ENCODE assay signal across 8 mouse cellular contexts in the genomic region with DNA sequence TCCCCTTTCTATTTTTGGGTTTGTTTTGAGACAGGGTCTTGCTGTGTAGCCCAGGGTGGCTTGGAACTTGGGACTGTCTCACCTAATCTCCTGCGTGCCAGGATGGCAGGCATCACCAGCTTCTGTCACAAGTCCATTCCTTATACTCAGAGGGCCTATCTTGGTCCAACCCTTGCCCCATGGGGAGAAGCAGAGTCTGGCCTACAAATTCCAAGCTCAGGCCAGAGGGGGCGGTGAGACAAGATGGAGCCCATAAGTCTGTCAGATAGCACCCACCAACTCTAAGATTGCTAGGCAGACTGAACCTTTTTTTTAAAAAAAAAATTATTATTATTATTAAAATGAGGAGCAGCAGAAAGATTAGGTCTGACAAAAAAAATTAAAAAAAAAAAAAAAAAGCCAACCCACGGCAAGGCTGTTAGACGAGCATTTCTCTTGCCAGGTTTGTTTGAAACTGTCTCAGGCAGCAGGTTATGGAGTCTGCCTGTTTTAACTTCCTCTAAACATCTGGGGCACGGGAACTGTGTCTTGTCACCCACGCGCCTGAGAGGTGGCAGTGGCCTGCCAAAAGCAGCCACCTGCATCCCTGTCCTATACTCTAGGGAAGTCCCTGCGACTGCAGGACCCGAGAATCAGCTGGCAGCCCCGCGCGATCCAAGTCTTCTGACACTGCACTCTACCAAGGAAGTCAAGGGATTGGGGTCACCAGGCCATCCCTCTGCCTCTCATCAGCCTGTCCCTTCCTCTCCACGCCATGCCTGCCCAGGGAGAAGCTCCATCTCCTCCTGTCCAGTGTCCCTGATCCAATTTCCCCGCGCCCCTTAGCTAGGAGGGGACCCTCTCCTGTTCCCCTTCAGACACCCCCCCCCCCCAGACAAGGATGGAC. TPM values are rescaled to one million over a fixed set of nuclear protein-coding genes. Genes with fewer than 3 reads are reported as not detected.
DNase-seq lines count a peak whose midpoint lies in the region; ATAC-seq and TF ChIP-seq lines count a peak whose summit lies in the region.

No protein-coding gene starts in this region.

- TF ChIP-seq CTCF in forebrain, postnatal 0 days (IDR thresholded peaks at IDR 0.05; ENCODE audit: low read depth): no peak
- no peak for TF ChIP-seq CTCF in intestine, postnatal 0 days (IDR thresholded peaks at IDR 0.05; ENCODE audit: low read depth)

- no peaks in the 10 kb centered on the region for H3K9me3 ChIP-seq in forebrain, postnatal 0 days (ENCODE audit: low read length)
- H3K9me3 ChIP-seq in intestine, postnatal 0 days (ENCODE audit: control insufficient read depth): 0 out of 2 replicates have a peak, but pooled peaks cover 3% of the 10 kb centered on the region
- H3K9me3 ChIP-seq in liver, embryonic 12.5 days (replicated peaks): peaks cover 6% of the 10 kb centered on the region; the same call in 1 of the 2 replicates

- H3K9ac ChIP-seq in forebrain, postnatal 0 days: peak overlapping the region; percentile 76
- peak overlapping the region; percentile 47 for H3K9ac ChIP-seq in intestine, postnatal 0 days (ENCODE audit: low read depth, low read length)
- H3K9ac ChIP-seq in liver, embryonic 12.5 days: peak overlapping the region; percentile 76

- H3K4me1 ChIP-seq in forebrain, postnatal 0 days (ENCODE audit: insufficient read depth): peaks cover 6% of the 10 kb centered on the region
- H3K4me1 ChIP-seq in intestine, postnatal 0 days (replicated peaks; ENCODE audit: control insufficient read depth, insufficient read depth, low read length): 0 out of 2 replicates have a peak, but pooled peaks cover 10% of the 10 kb centered on the region
- H3K4me1 ChIP-seq in liver, embryonic 12.5 days: peaks cover 44% of the 10 kb centered on the region

- no peaks in the 10 kb centered on the region for H3K27me3 ChIP-seq in forebrain, postnatal 0 days (ENCODE audit: insufficient read depth, low read length)
- H3K27me3 ChIP-seq in intestine, postnatal 0 days (replicated peaks; ENCODE audit: control insufficient read depth, insufficient read depth, low read length): no peaks in the 10 kb centered on the region
- no peaks in the 10 kb centered on the region for H3K27me3 ChIP-seq in liver, embryonic 12.5 days (replicated peaks)

- WGBS in forebrain, postnatal 0 days: 10% methylated on average over 15 of the region's 15 CpGs
- WGBS in intestine, postnatal 0 days: 17% methylated on average over 15 of the region's 15 CpGs
- WGBS in liver, embryonic 12.5 days (ENCODE audit: insufficient replicate concordance): 9% methylated on average over 15 of the region's 15 CpGs

- peak overlapping the region; percentile 73 for H3K4me2 ChIP-seq in forebrain, postnatal 0 days (ENCODE audit: low read depth)
- peak overlapping the region; percentile 91 for H3K4me2 ChIP-seq in intestine, postnatal 0 days (replicated peaks; ENCODE audit: low read depth)
- H3K4me2 ChIP-seq in liver, embryonic 12.5 days: peak overlapping the region; percentile 96

- peaks cover 14% of the 10 kb centered on the region for H3K36me3 ChIP-seq in forebrain, postnatal 0 days (ENCODE audit: insufficient read depth)
- no peaks in the 10 kb centered on the region; the same call in 1 of the 2 replicates for H3K36me3 ChIP-seq in intestine, postnatal 0 days (ENCODE audit: control insufficient read depth, insufficient read depth)
- peaks cover 15% of the 10 kb centered on the region for H3K36me3 ChIP-seq in liver, embryonic 12.5 days

- peak; percentile 36 for ATAC-seq in forebrain, postnatal 0 days
- peak; percentile 11 for ATAC-seq in intestine, postnatal 0 days
- ATAC-seq in liver, embryonic 12.5 days: peak; percentile 47

- peak; percentile 38 to 46 for DNase-seq in lung, adult 18-20 months
- no peak for DNase-seq in lung, postnatal 14 days
- DNase-seq in c-Kit-positive CD71-positive TER-119-positive erythroid progenitor cells, embryonic 14.5 days (ENCODE audit: low spot score): peak; percentile 12
- peak; percentile 60 for DNase-seq in forebrain, postnatal 0 days
- DNase-seq in naive thymus-derived CD4-positive, alpha-beta T cell, adult 2 months (ENCODE audit: low read depth): peak; percentile 56
- DNase-seq in thymus, postnatal 0 days (ENCODE audit: low spot score): peak; percentile 77

- H3K27ac ChIP-seq in forebrain, postnatal 0 days (ENCODE audit: low read depth, low read length): peak overlapping the region; percentile 76
- peak overlapping the region; percentile 79 for H3K27ac ChIP-seq in intestine, postnatal 0 days (ENCODE audit: low read depth, low read length)
- peak overlapping the region; percentile 61 for H3K27ac ChIP-seq in liver, embryonic 12.5 days

- peak overlapping the region; percentile 65 for H3K4me3 ChIP-seq in forebrain, postnatal 0 days (ENCODE audit: low read depth, low read length)
- H3K4me3 ChIP-seq in intestine, postnatal 0 days (ENCODE audit: low read depth, low read length): peak overlapping the region; percentile 52
- peak overlapping the region; percentile 69 for H3K4me3 ChIP-seq in liver, embryonic 12.5 days

RNA-seq across cellular contexts. Expression of gene Orai2, which starts 0.6 kb away (rescaled TPM):
- total RNA-seq in forebrain, postnatal 0 days (2014; rRNA removed): 76.9 and 105 TPM in 2 replicates
- 52.1 and 64.0 TPM in 2 replicates for polyA plus RNA-seq in forebrain, postnatal 0 days (2015; fragmentation: Nextera tagmentation; extraction: Ambion mirVana)
- 4.3 and 5.1 TPM in 2 replicates for polyA plus RNA-seq in intestine, postnatal 0 days (2015; fragmentation: Nextera tagmentation; extraction: Ambion mirVana)
- 4.4 and 6.7 TPM in 2 replicates for polyA plus RNA-seq in liver, embryonic 12.5 days (2016; fragmentation: Nextera tagmentation; extraction: Ambion mirVana)
- 54.7 and 67.8 TPM in 2 replicates for polyA plus RNA-seq in thymus, postnatal 0 days (2015; fragmentation: Nextera tagmentation; extraction: Ambion mirVana)

RNA-seq across cellular contexts. Expression of gene Prkrip1, which starts 28.9 kb away (rescaled TPM):
- total RNA-seq in forebrain, postnatal 0 days (2014; rRNA removed): 16.1 and 19.8 TPM in 2 replicates
- 61.3 and 71.3 TPM in 2 replicates for polyA plus RNA-seq in forebrain, postnatal 0 days (2015; fragmentation: Nextera tagmentation; extraction: Ambion mirVana)
- 37.7 and 40.0 TPM in 2 replicates for polyA plus RNA-seq in intestine, postnatal 0 days (2015; fragmentation: Nextera tagmentation; extraction: Ambion mirVana)
- polyA plus RNA-seq in liver, embryonic 12.5 days (2016; fragmentation: Nextera tagmentation; extraction: Ambion mirVana): 36.3 and 41.3 TPM in 2 replicates
- 60.0 and 65.9 TPM in 2 replicates for polyA plus RNA-seq in thymus, postnatal 0 days (2015; fragmentation: Nextera tagmentation; extraction: Ambion mirVana)

RNA-seq across cellular contexts. Expression of gene Alkbh4, which starts 33.9 kb away (rescaled TPM):
- 12.7 and 16.1 TPM in 2 replicates for total RNA-seq in forebrain, postnatal 0 days (2014; rRNA removed)
- 16.0 and 16.4 TPM in 2 replicates for polyA plus RNA-seq in forebrain, postnatal 0 days (2015; fragmentation: Nextera tagmentation; extraction: Ambion mirVana)
- 11.0 and 12.6 TPM in 2 replicates for polyA plus RNA-seq in intestine, postnatal 0 days (2015; fragmentation: Nextera tagmentation; extraction: Ambion mirVana)
- 17.0 and 18.8 TPM in 2 replicates for polyA plus RNA-seq in liver, embryonic 12.5 days (2016; fragmentation: Nextera tagmentation; extraction: Ambion mirVana)
- polyA plus RNA-seq in thymus, postnatal 0 days (2015; fragmentation: Nextera tagmentation; extraction: Ambion mirVana): 38.0 and 38.5 TPM in 2 replicates

RNA-seq across cellular contexts. Expression of gene Lrwd1, which starts 34.0 kb away (rescaled TPM):
- total RNA-seq in forebrain, postnatal 0 days (2014; rRNA removed): 30.0 and 33.3 TPM in 2 replicates
- polyA plus RNA-seq in forebrain, postnatal 0 days (2015; fragmentation: Nextera tagmentation; extraction: Ambion mirVana): 18.9 and 19.7 TPM in 2 replicates
- polyA plus RNA-seq in intestine, postnatal 0 days (2015; fragmentation: Nextera tagmentation; extraction: Ambion mirVana): 7.5 and 7.8 TPM in 2 replicates
- 53.4 and 54.5 TPM in 2 replicates for polyA plus RNA-seq in liver, embryonic 12.5 days (2016; fragmentation: Nextera tagmentation; extraction: Ambion mirVana)
- 66.5 and 67.6 TPM in 2 replicates for polyA plus RNA-seq in thymus, postnatal 0 days (2015; fragmentation: Nextera tagmentation; extraction: Ambion mirVana)

RNA-seq across cellular contexts. Expression of gene Polr2j, which starts 53.4 kb away (rescaled TPM):
- total RNA-seq in forebrain, postnatal 0 days (2014; rRNA removed): 85.0 and 123 TPM in 2 replicates
- polyA plus RNA-seq in forebrain, postnatal 0 days (2015; fragmentation: Nextera tagmentation; extraction: Ambion mirVana): 237 and 318 TPM in 2 replicates
- 152 and 169 TPM in 2 replicates for polyA plus RNA-seq in intestine, postnatal 0 days (2015; fragmentation: Nextera tagmentation; extraction: Ambion mirVana)
- 186 and 191 TPM in 2 replicates for polyA plus RNA-seq in liver, embryonic 12.5 days (2016; fragmentation: Nextera tagmentation; extraction: Ambion mirVana)
- 312 and 321 TPM in 2 replicates for polyA plus RNA-seq in thymus, postnatal 0 days (2015; fragmentation: Nextera tagmentation; extraction: Ambion mirVana)
